Mouse (Mus musculus) megakaryocyte, embryonic 14.5 days (primary cell): Measurements from ENCODE around the gene Serpina9.

ENCODE experiments used
- FLI1 ChIP-seq: IDR thresholded peaks from 2 replicates; pipeline ENCODE4 v1.6.1; 2012; ENCODE audit warnings: low read length, inconsistent platforms, mixed read lengths
- GATA1 ChIP-seq: IDR thresholded peaks from 3 replicates; pipeline ENCODE4 v1.6.1; 2012; ENCODE audit warnings: mixed read lengths, low read length, inconsistent platforms, borderline replicate concordance

- TF ChIP-seq FLI1 (no peak), GATA1 (no peak)
Observed at GRCm38 (mm10) chr12:104061862-104062261, 48.3 kb upstream of the Serpina9 start.
